8 mouse cellular contexts compared by ENCODE assay signal in the genomic region with DNA sequence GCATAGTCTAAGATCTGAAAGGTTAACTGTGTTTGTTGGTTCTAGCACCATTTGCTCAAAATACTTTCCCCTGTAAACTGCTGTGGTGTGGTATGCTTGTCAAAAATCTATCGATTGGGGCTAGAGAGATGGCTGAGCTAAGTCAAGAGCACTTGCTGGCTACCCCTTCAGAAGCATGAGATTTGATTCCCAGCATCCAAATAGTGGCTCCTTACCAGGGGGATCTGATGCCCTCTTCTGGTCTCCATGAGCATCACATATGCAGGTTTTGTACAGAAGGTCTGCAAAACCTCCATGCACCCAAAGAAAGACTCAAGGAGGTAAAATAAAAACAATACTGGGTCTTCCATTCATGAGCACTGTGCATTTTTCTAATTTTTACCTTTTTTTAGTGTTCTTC. TPM values are rescaled to one million over a fixed set of nuclear protein-coding genes. Genes with fewer than 3 reads are reported as not detected.
DNase-seq lines count a peak whose midpoint lies in the region; ATAC-seq and TF ChIP-seq lines count a peak whose summit lies in the region.

No protein-coding gene starts in this region.

- peak; percentile 61 for DNase-seq in hindbrain, embryonic 11.5 days (ENCODE audit: low spot score)
- DNase-seq in 3T3-L1 (ENCODE audit: low read depth, low spot score) = peak; percentile 81
- DNase-seq in Patski (ENCODE audit: low read depth, low spot score) = no peak
- DNase-seq in embryo, embryonic 10 days (ENCODE audit: low spot score) = peak; percentile 75
- peak; percentile 63 for DNase-seq in kidney, postnatal 14 days
- DNase-seq in retina, adult 2 months (ENCODE audit: low read depth, low spot score) = peak; percentile 8

- no peaks in the 10 kb centered on the region for H3K4me1 ChIP-seq in hindbrain, embryonic 11.5 days (replicated peaks; ENCODE audit: control insufficient read depth, insufficient read depth, low read length)
- H3K4me1 ChIP-seq in hindbrain, embryonic 12.5 days = peaks cover 6% of the 10 kb centered on the region

- no peaks in the 10 kb centered on the region for H3K9me3 ChIP-seq in hindbrain, embryonic 11.5 days (ENCODE audit: control insufficient read depth, low read length)
- H3K9me3 ChIP-seq in hindbrain, embryonic 12.5 days (replicated peaks) = no peaks in the 10 kb centered on the region

- TF ChIP-seq CTCF in Patski (IDR thresholded peaks at IDR 0.05) = peak; percentile 74

- H3K4me2 ChIP-seq in hindbrain, embryonic 11.5 days (replicated peaks; ENCODE audit: low read depth, low read length) = no peak overlapping the region
- no peak overlapping the region for H3K4me2 ChIP-seq in hindbrain, embryonic 12.5 days (replicated peaks)

- H3K27ac ChIP-seq in hindbrain, embryonic 11.5 days (ENCODE audit: low read depth, low read length) = no peak overlapping the region
- H3K27ac ChIP-seq in hindbrain, embryonic 12.5 days = no peak overlapping the region

- WGBS in hindbrain, embryonic 11.5 days = 21% methylated on average over 1 of the region's 1 CpGs
- whole genome bisulfite sequencing in hindbrain, embryonic 12.5 days = 45% methylated on average over 1 of the region's 1 CpGs

- no peaks in the 10 kb centered on the region for H3K36me3 ChIP-seq in hindbrain, embryonic 11.5 days (ENCODE audit: control insufficient read depth, insufficient read depth, low read length)
- no peaks in the 10 kb centered on the region for H3K36me3 ChIP-seq in hindbrain, embryonic 12.5 days

- ATAC-seq in hindbrain, embryonic 11.5 days (ENCODE audit: low FRiP score) = no peak
- no peak for ATAC-seq in hindbrain, embryonic 12.5 days (ENCODE audit: low FRiP score)
- ATAC-seq in Patski = no peak
- ATAC-seq in inflammation-experienced regulatory T-cells, adult 6 months = no peak

- in situ Hi-C loops in Patski (cut with MboI; ENCODE audit: low pct_unique_long_range_greater_than_20kb) = no loop called here

- no peaks in the 10 kb centered on the region for H3K27me3 ChIP-seq in hindbrain, embryonic 11.5 days (ENCODE audit: control insufficient read depth, insufficient read depth, low read length)
- no peaks in the 10 kb centered on the region for H3K27me3 ChIP-seq in hindbrain, embryonic 12.5 days
- H3K27me3 ChIP-seq in Patski = peaks cover 4% of the 10 kb centered on the region

- H3K4me3 ChIP-seq in hindbrain, embryonic 11.5 days (ENCODE audit: low read depth, low read length) = no peak overlapping the region
- no peak overlapping the region for H3K4me3 ChIP-seq in hindbrain, embryonic 12.5 days

- POLR2A ChIA-PET in Patski (lab: Charles Lee) = no interaction called here

- no peak overlapping the region for H3K9ac ChIP-seq in hindbrain, embryonic 11.5 days (ENCODE audit: low read depth, low read length)
- no peak overlapping the region for H3K9ac ChIP-seq in hindbrain, embryonic 12.5 days

- CTCF ChIA-PET in Patski (lab: Charles Lee) = interaction anchor here (1.0 kb wide), 1 partner anchor 34 kb away, joined by 4 read pairs; no protein-coding TSS in a partner anchor

RNA-seq across cellular contexts. Expression of a gene that starts 1.7 kb away (rescaled TPM):
- 91.4 and 109 TPM in 2 replicates for polyA plus RNA-seq in hindbrain, embryonic 11.5 days (2014; fragmentation: Nextera tagmentation; extraction: Ambion mirVana)
- polyA plus RNA-seq in hindbrain, embryonic 12.5 days (2016; fragmentation: Nextera tagmentation; extraction: Ambion mirVana) = 79.8 and 83.2 TPM in 2 replicates
- 81.6 TPM for polyA plus RNA-seq in Patski (2021)
- polyA plus RNA-seq in inflammation-experienced regulatory T-cells, adult 6 months (2017; shearing (Covaris generic)) = 10 to 100 TPM; 62.7 to 69.9 (median 69.4) TPM

RNA-seq across cellular contexts. Expression of a gene that starts 38.7 kb away (rescaled TPM):
- polyA plus RNA-seq in hindbrain, embryonic 11.5 days (2014; fragmentation: Nextera tagmentation; extraction: Ambion mirVana) = 27.4 and 33.2 TPM in 2 replicates
- 24.3 and 25.7 TPM in 2 replicates for polyA plus RNA-seq in hindbrain, embryonic 12.5 days (2016; fragmentation: Nextera tagmentation; extraction: Ambion mirVana)
- 37.2 TPM for polyA plus RNA-seq in Patski (2021)
- polyA plus RNA-seq in inflammation-experienced regulatory T-cells, adult 6 months (2017; shearing (Covaris generic)) = 10 to 100 TPM in 2 of 3 experiments, 1 to 10 TPM in 1; 5.9 to 15.5 (median 10.5) TPM

RNA-seq across cellular contexts. Expression of a gene that starts 39.0 kb away (rescaled TPM):
- polyA plus RNA-seq in hindbrain, embryonic 11.5 days (2014; fragmentation: Nextera tagmentation; extraction: Ambion mirVana) = 0.95 and 1.2 TPM in 2 replicates
- 0.90 and 0.98 TPM in 2 replicates for polyA plus RNA-seq in hindbrain, embryonic 12.5 days (2016; fragmentation: Nextera tagmentation; extraction: Ambion mirVana)
- polyA plus RNA-seq in Patski (2021) = 0.24 TPM
- not detected for polyA plus RNA-seq in inflammation-experienced regulatory T-cells, adult 6 months (2017; shearing (Covaris generic))

RNA-seq across cellular contexts. Expression of a gene that starts 39.0 kb away (rescaled TPM):
- 4.3 and 5.8 TPM in 2 replicates for polyA plus RNA-seq in hindbrain, embryonic 11.5 days (2014; fragmentation: Nextera tagmentation; extraction: Ambion mirVana)
- polyA plus RNA-seq in hindbrain, embryonic 12.5 days (2016; fragmentation: Nextera tagmentation; extraction: Ambion mirVana) = 3.4 and 6.2 TPM in 2 replicates
- polyA plus RNA-seq in Patski (2021) = not detected
- polyA plus RNA-seq in inflammation-experienced regulatory T-cells, adult 6 months (2017; shearing (Covaris generic)) = 1,000 to 10,000 TPM; 1,485 to 2,247 (median 1,910) TPM
